Mouse (Mus musculus) frontal cortex, postnatal 25 days (tissue): ENCODE data around the gene Dpysl5.

Experiments used
- DNase-seq, 2 experiments: peaks; one replicate each; pipeline ENCODE4 v3.0.0; 2022; ENCODE audit warnings: low spot score in 2 of 2

The Dpysl5 gene

DNA sequence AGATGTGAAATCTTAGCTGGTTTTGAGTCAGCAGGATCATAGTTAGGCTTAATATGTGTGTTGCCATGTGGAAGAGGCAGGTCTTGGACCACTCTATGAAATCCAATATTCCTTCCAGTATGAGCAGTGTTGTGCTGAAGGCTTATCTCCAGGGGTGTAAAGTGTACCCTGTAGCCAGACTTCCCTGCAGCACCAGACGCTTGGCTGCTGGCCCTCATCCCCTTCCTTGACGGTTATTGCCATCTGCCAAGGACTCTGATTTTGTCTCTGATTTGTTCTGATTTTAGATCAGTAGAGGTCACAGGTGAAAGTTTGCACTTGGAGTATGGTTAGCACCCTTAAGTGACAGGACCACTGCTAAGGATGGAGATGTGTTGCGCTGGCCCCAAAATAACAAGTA is 111.7 kb downstream of the Dpysl5 start:
- DNase-seq = no peak

DNA sequence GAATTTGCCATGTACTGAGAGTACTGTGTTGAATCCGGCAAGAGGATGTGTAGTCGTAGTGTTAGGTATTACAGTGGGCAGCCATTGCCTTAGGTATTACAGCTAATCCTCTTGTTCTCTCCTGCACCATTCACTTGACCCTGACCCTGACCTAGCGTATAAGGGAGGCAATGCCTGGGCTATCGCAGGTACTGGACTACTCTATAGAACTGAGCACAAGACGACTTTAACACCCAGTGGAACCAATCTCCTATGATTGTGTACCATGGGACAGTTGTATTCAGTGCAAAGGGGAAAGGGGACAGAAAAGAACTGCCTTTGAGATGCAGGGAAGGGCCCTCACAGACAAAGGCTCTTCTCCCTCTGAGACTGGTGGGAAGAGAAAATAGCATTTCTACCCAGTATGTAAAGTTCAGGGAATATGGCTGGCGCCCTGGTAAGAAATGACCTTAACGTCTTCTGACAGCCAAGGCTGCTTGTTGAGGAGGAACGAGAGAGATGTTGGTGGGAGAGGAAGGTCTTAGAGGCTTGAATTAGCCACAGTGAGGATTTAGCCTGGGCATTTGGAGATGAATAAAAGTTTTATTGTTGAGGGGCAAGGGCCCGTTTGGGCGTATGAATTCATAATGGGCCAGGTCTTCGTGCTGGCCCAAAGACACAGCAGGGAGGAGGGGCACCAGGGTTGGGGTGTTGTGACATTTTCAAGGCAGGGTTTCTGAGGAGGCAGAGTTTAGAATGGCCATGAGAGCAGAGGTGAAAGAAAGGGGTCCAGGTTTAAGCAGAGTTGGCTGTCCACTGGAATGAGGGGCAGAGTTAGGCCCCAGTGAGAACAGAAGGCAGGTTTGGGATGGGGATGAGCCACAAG is 113.0 kb downstream of the Dpysl5 start:
- no peak for DNase-seq

DNA sequence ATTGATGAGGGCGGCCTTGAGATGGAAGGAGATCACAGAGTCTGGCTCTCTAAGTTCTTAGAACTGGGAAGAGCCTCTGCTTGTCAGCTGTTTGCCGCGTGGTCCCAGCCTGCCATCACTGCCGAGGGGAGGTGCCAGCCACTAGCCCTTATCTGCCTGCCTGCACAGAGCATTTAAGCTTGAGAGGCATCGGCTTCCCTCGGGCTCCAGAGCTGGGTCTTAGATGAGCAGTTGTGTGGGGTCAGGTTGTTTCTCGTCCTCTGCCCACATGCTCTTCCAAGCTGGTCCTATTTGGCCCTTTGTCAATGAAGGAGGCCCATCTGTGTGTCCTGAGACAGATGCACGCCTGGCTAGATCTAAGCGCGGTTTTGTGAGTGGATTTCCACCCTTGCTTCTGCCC is 113.8 kb downstream of the Dpysl5 start:
- no peak for DNase-seq

DNA sequence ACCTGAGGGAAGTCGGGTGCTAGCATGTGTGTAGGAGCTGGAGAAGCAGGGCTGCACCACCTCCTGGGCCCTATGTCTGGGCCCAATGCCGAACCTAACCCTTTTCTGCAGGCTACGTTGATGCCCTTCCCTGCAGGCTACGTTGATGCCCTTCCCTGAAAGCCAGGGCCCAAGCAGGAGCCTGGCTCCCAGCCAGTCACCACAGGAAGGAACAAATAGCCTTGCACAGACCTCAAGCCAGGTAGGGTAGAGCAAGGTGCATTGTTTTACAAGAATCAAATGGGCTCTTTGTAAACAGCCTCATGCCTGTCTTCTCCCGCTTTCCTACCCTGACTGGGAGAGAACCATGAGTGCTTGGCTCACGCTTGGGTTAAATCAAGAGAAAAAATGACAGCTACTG is 114.5 kb downstream of the Dpysl5 start:
- no peak for DNase-seq

DNA sequence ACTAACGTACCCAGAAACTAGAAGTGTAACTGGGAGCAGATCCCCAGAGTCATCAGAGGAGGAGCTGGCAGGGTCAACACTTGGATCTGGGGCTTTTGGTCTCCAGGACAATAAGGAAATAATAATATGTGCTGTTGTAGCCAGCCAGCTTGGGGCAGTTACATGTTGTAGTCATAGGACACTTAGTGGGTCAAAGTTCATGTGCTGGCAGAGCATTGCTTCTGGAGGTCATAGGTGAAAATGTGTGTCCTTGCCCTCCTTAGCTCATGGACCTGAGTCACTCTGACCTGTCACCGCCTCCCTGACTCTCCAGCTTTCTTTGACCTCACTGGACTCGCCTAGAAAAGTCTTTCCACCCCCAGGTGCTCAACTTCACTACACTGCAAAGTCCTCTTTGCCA is 122.1 kb downstream of the Dpysl5 start:
- no peak for DNase-seq

DNA sequence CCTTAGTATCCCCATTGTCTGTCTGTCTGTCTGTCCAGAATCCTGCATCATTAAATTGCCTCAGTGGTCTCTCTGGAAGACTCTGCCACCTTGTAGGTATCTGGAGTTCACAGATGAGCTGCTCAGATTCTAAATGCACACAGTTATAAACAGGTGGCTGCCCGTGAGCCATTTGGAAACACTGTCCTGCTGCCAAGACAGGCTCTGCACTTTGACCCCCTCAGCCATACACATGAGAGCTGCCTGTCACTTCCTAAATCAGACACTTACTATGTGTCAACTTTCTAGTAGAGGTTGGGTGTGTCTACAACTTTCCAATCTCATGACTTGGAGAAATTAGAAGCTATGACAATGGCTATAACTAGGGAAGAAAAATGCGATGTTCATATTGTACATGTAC is 128.4 kb downstream of the Dpysl5 start:
- no peak for DNase-seq

DNA sequence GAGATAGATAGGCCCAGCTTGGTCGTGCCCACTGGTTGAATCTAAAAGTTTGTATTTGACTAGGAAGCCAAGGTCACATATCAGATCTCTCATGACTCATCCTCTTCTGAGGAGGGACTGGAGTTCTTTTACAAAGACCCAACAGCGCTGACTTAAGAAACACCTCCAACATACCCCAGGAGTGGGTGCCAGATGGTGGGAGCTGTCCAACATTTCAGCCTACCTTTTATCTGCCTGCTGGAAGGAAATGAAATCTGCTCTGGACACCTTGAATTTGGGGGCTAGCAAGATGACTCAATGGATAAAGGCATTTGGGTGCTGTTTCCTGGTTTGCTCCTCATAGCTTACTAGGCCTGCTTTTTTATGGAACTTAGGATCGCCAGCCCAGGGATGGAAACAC is 130.5 kb downstream of the Dpysl5 start:
- DNase-seq = no peak
